In genomic region chr2:91329996-91330738, GRCm38 (mm10) we compare ENCODE assay signal across 10 mouse cellular contexts.
DNase-seq lines count a peak whose midpoint lies in the region; ATAC-seq and TF ChIP-seq lines count a peak whose summit lies in the region.
"Had no signal": no experiment of that assay in that cellular context is flagged by ENCODE, and none has a peak within 500 bp of the region (broad histone marks: within the 10 kb centered on the region; RNA-seq: fewer than 3 reads in every experiment).

No protein-coding gene starts in this region.

- peak; percentile 28; the same call in 1 of the 2 replicates for ATAC-seq in embryonic facial prominence, embryonic 14.5 days (ENCODE audit: low read depth)
- ATAC-seq in midbrain, embryonic 16.5 days: no peak
- ATAC-seq in hindbrain, postnatal 0 days: no peak; the same call in 1 of the 2 replicates
- ATAC-seq in CD4-positive, CD25-positive, alpha-beta regulatory T cell, adult 4 months: no peak

- H3K4me1 ChIP-seq in embryonic facial prominence, embryonic 14.5 days (ENCODE audit: control insufficient read depth, insufficient read depth, low read length): peaks cover 10% of the 10 kb centered on the region; the same call in 1 of the 2 replicates
- H3K4me1 ChIP-seq in embryonic facial prominence, embryonic 10.5 days: peaks cover 43% of the 10 kb centered on the region
- peaks cover 58% of the 10 kb centered on the region for H3K4me1 ChIP-seq in midbrain, embryonic 10.5 days
- H3K4me1 ChIP-seq in midbrain, embryonic 16.5 days (ENCODE audit: control insufficient read depth, insufficient read depth, low read length): peaks cover 20% of the 10 kb centered on the region
- H3K4me1 ChIP-seq in hindbrain, postnatal 0 days (ENCODE audit: insufficient read depth, low read length): peaks cover 24% of the 10 kb centered on the region; the same call in 1 of the 2 replicates

- DNase-seq in embryonic facial prominence, embryonic 14.5 days (ENCODE audit: low spot score): peak; percentile 66
- DNase-seq in embryonic facial prominence, embryonic 10.5 days (ENCODE audit: low spot score): no peak
- no peak for DNase-seq in midbrain, embryonic 10.5 days (ENCODE audit: low spot score)
- DNase-seq in hindbrain, postnatal 0 days (ENCODE audit: low spot score): peak; percentile 52
- DNase-seq in retina, embryonic 14.5 days (ENCODE audit: low spot score): peak; percentile 37
- DNase-seq in heart, postnatal 14 days: no peak
- DNase-seq: gastrocnemius, postnatal 36 days had no signal

- TF ChIP-seq CTCF in hindbrain, postnatal 0 days (IDR thresholded peaks at IDR 0.05; ENCODE audit: low read depth): no peak

- no peaks in the 10 kb centered on the region for H3K27me3 ChIP-seq in embryonic facial prominence, embryonic 14.5 days (replicated peaks; ENCODE audit: control insufficient read depth, insufficient read depth, low read length)
- no peaks in the 10 kb centered on the region for H3K27me3 ChIP-seq in embryonic facial prominence, embryonic 10.5 days (replicated peaks; ENCODE audit: low read depth, poor library complexity, severe bottlenecking)
- H3K27me3 ChIP-seq in midbrain, embryonic 10.5 days (ENCODE audit: low read depth, poor library complexity, severe bottlenecking): no peaks in the 10 kb centered on the region; the same call in 1 of the 2 replicates
- H3K27me3 ChIP-seq in midbrain, embryonic 16.5 days (ENCODE audit: control insufficient read depth, insufficient read depth, low read depth, low read length): no peaks in the 10 kb centered on the region
- H3K27me3 ChIP-seq in hindbrain, postnatal 0 days (ENCODE audit: insufficient read depth, low read length): no peaks in the 10 kb centered on the region
- H3K27me3 ChIP-seq: embryonic facial prominence, embryonic 12.5 days had no signal

- intact Hi-C loops in heart, postnatal 14 days (cut with DNase I): no loop called here

- H3K4me2 ChIP-seq in embryonic facial prominence, embryonic 14.5 days (ENCODE audit: low read depth, low read length): no peak overlapping the region
- H3K4me2 ChIP-seq in midbrain, embryonic 16.5 days (ENCODE audit: low read length): no peak overlapping the region
- no peak overlapping the region for H3K4me2 ChIP-seq in hindbrain, postnatal 0 days (ENCODE audit: low read depth, low read length)
- H3K4me2 ChIP-seq: embryonic facial prominence, embryonic 12.5 days had no signal

- no peaks in the 10 kb centered on the region for H3K9me3 ChIP-seq in embryonic facial prominence, embryonic 14.5 days (ENCODE audit: control insufficient read depth, low read length)
- no peaks in the 10 kb centered on the region for H3K9me3 ChIP-seq in embryonic facial prominence, embryonic 10.5 days
- 0 out of 2 replicates have a peak, but pooled peaks cover 3% of the 10 kb centered on the region for H3K9me3 ChIP-seq in midbrain, embryonic 10.5 days (replicated peaks)
- H3K9me3 ChIP-seq in midbrain, embryonic 16.5 days (replicated peaks; ENCODE audit: control insufficient read depth, low read length, poor library complexity, severe bottlenecking): no peaks in the 10 kb centered on the region
- no peaks in the 10 kb centered on the region for H3K9me3 ChIP-seq in hindbrain, postnatal 0 days (ENCODE audit: low read length)
- H3K9me3 ChIP-seq: embryonic facial prominence, embryonic 12.5 days had no signal

- H3K27ac ChIP-seq in embryonic facial prominence, embryonic 14.5 days (replicated peaks; ENCODE audit: low read depth, low read length): no peak overlapping the region
- H3K27ac ChIP-seq in embryonic facial prominence, embryonic 10.5 days (replicated peaks): no peak overlapping the region
- 0 out of 2 replicates have a peak overlapping the region, but pooled peaks have one; percentile 38 for H3K27ac ChIP-seq in midbrain, embryonic 10.5 days (replicated peaks)
- no peak overlapping the region for H3K27ac ChIP-seq in midbrain, embryonic 16.5 days (ENCODE audit: low read length)
- no peak overlapping the region for H3K27ac ChIP-seq in hindbrain, postnatal 0 days
- H3K27ac ChIP-seq: embryonic facial prominence, embryonic 12.5 days had no signal

- H3K36me3 ChIP-seq in embryonic facial prominence, embryonic 14.5 days (ENCODE audit: control insufficient read depth, insufficient read depth, low read length): no peaks in the 10 kb centered on the region
- no peaks in the 10 kb centered on the region for H3K36me3 ChIP-seq in embryonic facial prominence, embryonic 10.5 days (replicated peaks)
- no peaks in the 10 kb centered on the region for H3K36me3 ChIP-seq in midbrain, embryonic 10.5 days
- H3K36me3 ChIP-seq in midbrain, embryonic 16.5 days (ENCODE audit: control insufficient read depth, insufficient read depth, low read length): no peaks in the 10 kb centered on the region
- H3K36me3 ChIP-seq in hindbrain, postnatal 0 days (ENCODE audit: insufficient read depth, low read length): no peaks in the 10 kb centered on the region
- H3K36me3 ChIP-seq: embryonic facial prominence, embryonic 12.5 days had no signal

- H3K9ac ChIP-seq in embryonic facial prominence, embryonic 14.5 days (ENCODE audit: low read depth, low read length): no peak overlapping the region
- H3K9ac ChIP-seq in midbrain, embryonic 16.5 days (ENCODE audit: low read depth, low read length): no peak overlapping the region
- no peak overlapping the region for H3K9ac ChIP-seq in hindbrain, postnatal 0 days (replicated peaks; ENCODE audit: low read length)
- H3K9ac ChIP-seq: embryonic facial prominence, embryonic 12.5 days had no signal

- H3K4me3 ChIP-seq in embryonic facial prominence, embryonic 14.5 days (ENCODE audit: low read depth, low read length): no peak overlapping the region
- no peak overlapping the region for H3K4me3 ChIP-seq in embryonic facial prominence, embryonic 10.5 days
- no peak overlapping the region for H3K4me3 ChIP-seq in midbrain, embryonic 10.5 days
- no peak overlapping the region for H3K4me3 ChIP-seq in midbrain, embryonic 16.5 days (ENCODE audit: low read depth, low read length)
- H3K4me3 ChIP-seq in hindbrain, postnatal 0 days (ENCODE audit: low read length): no peak overlapping the region
- H3K4me3 ChIP-seq: embryonic facial prominence, embryonic 12.5 days had no signal

- WGBS in embryonic facial prominence, embryonic 14.5 days: 79% methylated on average over 8 of the region's 8 CpGs
- 81% methylated on average over 8 of the region's 8 CpGs for WGBS in embryonic facial prominence, embryonic 10.5 days
- WGBS in midbrain, embryonic 10.5 days: 76% methylated on average over 8 of the region's 8 CpGs
- 47% methylated on average over 8 of the region's 8 CpGs for WGBS in midbrain, embryonic 16.5 days
- 32% methylated on average over 8 of the region's 8 CpGs for WGBS in hindbrain, postnatal 0 days

Comparison
In these comparisons a context has a peak if more than half of its experiments do, and no peak if none do; other contexts are left out.
1. DNase-seq: peak in embryonic facial prominence, embryonic 14.5 days (single experiment), hindbrain, postnatal 0 days (single experiment) and retina, embryonic 14.5 days (single experiment); none in embryonic facial prominence, embryonic 10.5 days (single experiment), midbrain, embryonic 10.5 days (single experiment) and heart, postnatal 14 days (0 of 2).